Mouse (Mus musculus) G1E (cell line): ENCODE results near the gene Ereg. TPM values are rescaled to one million over a fixed set of nuclear protein-coding genes. Genes with fewer than 3 reads are reported as not detected.

Experiments
- ATAC-seq: 2 replicates; pipeline ENCODE4 v1.8.0; 2016; ENCODE audit warnings: mild to moderate bottlenecking; ENCODE audit not compliant: insufficient number of reproducible peaks, poor library complexity, low FRiP score, severe bottlenecking; ENCODE audit errors: extremely low read depth
- DNase-seq: peaks from one replicate; pipeline ENCODE4 v3.0.0; 2012; ENCODE audit warnings: low spot score
- H3K27me3 ChIP-seq: 2 replicates; pipeline ENCODE4 v1.6.1; 2012; ENCODE audit warnings: mild to moderate bottlenecking, low read length, inconsistent platforms; ENCODE audit not compliant: insufficient read depth
- H3K36me3 ChIP-seq: replicated peaks from 2 replicates; pipeline ENCODE3; 2012; ENCODE audit warnings: mild to moderate bottlenecking, inconsistent platforms
- H3K4me1 ChIP-seq: 2 replicates; pipeline ENCODE4 v1.6.1; 2012; ENCODE audit warnings: low read depth, low read length, inconsistent platforms, mixed read lengths; ENCODE audit not compliant: insufficient read depth
- H3K4me3 ChIP-seq: 2 replicates; pipeline ENCODE4 v1.5.1; 2012; ENCODE audit warnings: low read depth, mild to moderate bottlenecking, inconsistent platforms, low read length, moderate library complexity, mixed read lengths
- H3K9me3 ChIP-seq: replicated peaks from 2 replicates; pipeline ENCODE4 v1.6.1; 2012; ENCODE audit warnings: inconsistent platforms
- CTCF ChIP-seq: IDR thresholded peaks from 2 replicates; pipeline ENCODE4 v1.5.1; 2012; ENCODE audit warnings: low read depth, low read length, inconsistent platforms, mixed read lengths
- GATA1 ChIP-seq: IDR thresholded peaks from 2 replicates; pipeline ENCODE4 v1.6.1; 2012; ENCODE audit warnings: borderline replicate concordance, low read length, inconsistent platforms, mixed read lengths
- GATA2 ChIP-seq: IDR thresholded peaks from 2 replicates; pipeline ENCODE4 v1.6.1; 2012; ENCODE audit warnings: low read depth, low read length, inconsistent platforms, borderline replicate concordance
- POLR2AphosphoS5 ChIP-seq: IDR thresholded peaks from 2 replicates; pipeline ENCODE4 v1.6.1; 2012; ENCODE audit warnings: low read depth, low read length, inconsistent platforms; ENCODE audit not compliant: insufficient replicate concordance
- TAL1 ChIP-seq: conservative IDR thresholded peaks from 2 replicates; pipeline ENCODE4 v1.6.1; 2012; ENCODE audit warnings: low read depth, low read length, inconsistent platforms, mixed read lengths
- polyA plus RNA-seq: library from polyadenylated mRNA; stranded (reverse); fragments of >175 nt; gene quantifications from 2 replicates; pipeline ENCODE4 v1.2.3, GENCODE M21; 2012
- total RNA-seq, 2 experiments: library from RNA; stranded (forward) in 1 of 2; stranded (reverse) in 1 of 2; fragments of 200-1000 nt in 1 of 2; fragments of >200 nt in 1 of 2; fragmentation: Nextera tagmentation in 1 of 2; gene quantifications; 2 replicates each; pipeline ENCODE4 v1.2.3; 2014 to 2017

Ereg gene
- total and polyA plus RNA-seq, 3 experiments: not detected

- no peak for TF ChIP-seq TAL1
- no peak for TF ChIP-seq CTCF
- TF ChIP-seq POLR2AphosphoS5: no peak
- no peak for TF ChIP-seq GATA2
- TF ChIP-seq GATA1: no peak
- Histone ChIP-seq H3K36me3 (no peaks in the 10 kb centered on the region), H3K9me3 (no peaks in the 10 kb centered on the region), H3K4me3 (no peak overlapping the region), H3K4me1 (no peaks in the 10 kb centered on the region), H3K27me3 (0 out of 2 replicates have a peak, but pooled peaks cover 3% of the 10 kb centered on the region)
- DNase-seq (no peak), ATAC-seq (no peak)
Observed at GRCm38 (mm10) chr5:91123404-91123803, 49.0 kb downstream of the Ereg start.

- Histone ChIP-seq H3K4me3 (no peak overlapping the region), H3K27me3 (0 out of 2 replicates have a peak, but pooled peaks cover 3% of the 10 kb centered on the region), H3K4me1 (no peaks in the 10 kb centered on the region), H3K9me3 (no peaks in the 10 kb centered on the region), H3K36me3 (no peaks in the 10 kb centered on the region)
- no peak for TF ChIP-seq GATA1
- TF ChIP-seq GATA2: no peak
- no peak for DNase-seq
- ATAC-seq: no peak
Observed at GRCm38 (mm10) chr5:91124140-91124539, 49.7 kb downstream of the Ereg start.

GRCm38 (mm10) chr5:91126623-91127022, 52.2 kb downstream of the Ereg start:
- no peaks in the 10 kb centered on the region for H3K36me3 ChIP-seq
- H3K27me3 ChIP-seq: 0 out of 2 replicates have a peak, but pooled peaks cover 3% of the 10 kb centered on the region
- ATAC-seq (no peak), DNase-seq (no peak)
- H3K9me3 ChIP-seq: no peaks in the 10 kb centered on the region
- TF ChIP-seq POLR2AphosphoS5 (no peak), TAL1 (no peak), CTCF (no peak), GATA2 (no peak), GATA1 (no peak)
- H3K4me3 ChIP-seq: no peak overlapping the region
- H3K4me1 ChIP-seq: no peaks in the 10 kb centered on the region

- peaks cover 6% of the 10 kb centered on the region; the same call in 1 of the 2 replicates for H3K27me3 ChIP-seq
- TF ChIP-seq GATA1 (no peak), CTCF (no peak), GATA2 (no peak), POLR2AphosphoS5 (no peak), TAL1 (no peak)
- H3K4me3 ChIP-seq: no peak overlapping the region
- no peaks in the 10 kb centered on the region for H3K4me1 ChIP-seq
- DNase-seq (no peak), ATAC-seq (no peak)
- no peaks in the 10 kb centered on the region for H3K36me3 ChIP-seq
- H3K9me3 ChIP-seq: no peaks in the 10 kb centered on the region
Observed at GRCm38 (mm10) chr5:91134961-91135360, 60.5 kb downstream of the Ereg start.

- ATAC-seq: no peak
- no peak overlapping the region for H3K4me3 ChIP-seq
- H3K4me1 ChIP-seq: no peaks in the 10 kb centered on the region
- H3K9me3 ChIP-seq: no peaks in the 10 kb centered on the region
- TF ChIP-seq GATA1 (no peak), CTCF (no peak), TAL1 (no peak), GATA2 (no peak), POLR2AphosphoS5 (no peak)
- H3K36me3 ChIP-seq: no peaks in the 10 kb centered on the region
- DNase-seq: no peak
- peaks cover 6% of the 10 kb centered on the region; the same call in 1 of the 2 replicates for H3K27me3 ChIP-seq
Observed at GRCm38 (mm10) chr5:91138970-91139369, 64.5 kb downstream of the Ereg start.

GRCm38 (mm10) chr5:91139446-91139873, 65.0 kb downstream of the Ereg start, which contains the start of gene Areg:
TSS of gene Areg (plus strand) at chr5:91139599.
- Histone ChIP-seq H3K27me3 (peaks cover 6% of the 10 kb centered on the region; the same call in 1 of the 2 replicates), H3K9me3 (no peaks in the 10 kb centered on the region), H3K4me1 (no peaks in the 10 kb centered on the region), H3K4me3 (no peak within 1 kb of the TSS), H3K36me3 (no peaks in the 10 kb centered on the region)
- TF ChIP-seq CTCF (no peak), TAL1 (no peak), POLR2AphosphoS5 (no peak), GATA2 (no peak), GATA1 (no peak)
- no peak for ATAC-seq
- DNase-seq: no peak

GRCm38 (mm10) chr5:91140896-91141448, 66.5 kb downstream of the Ereg start:
- H3K36me3 ChIP-seq: no peaks in the 10 kb centered on the region
- peaks cover 6% of the 10 kb centered on the region; the same call in 1 of the 2 replicates for H3K27me3 ChIP-seq
- TF ChIP-seq TAL1 (no peak), GATA1 (no peak), GATA2 (no peak), CTCF (no peak), POLR2AphosphoS5 (no peak)
- H3K4me1 ChIP-seq: no peaks in the 10 kb centered on the region
- no peak overlapping the region for H3K4me3 ChIP-seq
- H3K9me3 ChIP-seq: no peaks in the 10 kb centered on the region
- DNase-seq (no peak), ATAC-seq (no peak)
